8 mouse cellular contexts compared by ENCODE assay signal in genomic region chr2:101715650-101716323, GRCm38 (mm10). TPM values are rescaled to one million over a fixed set of nuclear protein-coding genes. Genes with fewer than 3 reads are reported as not detected.
DNase-seq lines count a peak whose midpoint lies in the region; ATAC-seq lines count a peak whose summit lies in the region.

No protein-coding gene starts in this region.

- H3K4me3 ChIP-seq in embryonic facial prominence, embryonic 12.5 days, result no peak overlapping the region
- no peak overlapping the region for H3K4me3 ChIP-seq in stomach, embryonic 16.5 days (replicated peaks; ENCODE audit: low read length)

- H3K27ac ChIP-seq in embryonic facial prominence, embryonic 12.5 days, result no peak overlapping the region
- no peak overlapping the region for H3K27ac ChIP-seq in stomach, embryonic 16.5 days (ENCODE audit: low read length)

- H3K4me1 ChIP-seq in embryonic facial prominence, embryonic 12.5 days, result no peaks in the 10 kb centered on the region
- H3K4me1 ChIP-seq in stomach, embryonic 16.5 days (ENCODE audit: control insufficient read depth, insufficient read depth, low read length), result no peaks in the 10 kb centered on the region

- DNase-seq in gastrocnemius, adult 18-20 months (ENCODE audit: low spot score), result peak; percentile 44
- no peak for DNase-seq in gastrocnemius, postnatal 25 days
- DNase-seq in ovary, postnatal 36 days (ENCODE audit: low spot score), result peak; percentile 20
- DNase-seq in ovary, postnatal 10 days (ENCODE audit: low spot score), result no peak
- DNase-seq in lung, postnatal 14 days, result peak; percentile 83
- DNase-seq in right cerebral cortex, adult 2 months (ENCODE audit: low spot score in 2 of 2), result no peak

- ATAC-seq in embryonic facial prominence, embryonic 12.5 days (ENCODE audit: insufficient number of reproducible peaks, insufficient read depth, low FRiP score, low TSS enrichment), result 0 out of 2 replicates have a peak, but pooled peaks have one; percentile 28
- peak; percentile 53; the same call in 1 of the 2 replicates for ATAC-seq in stomach, embryonic 16.5 days (ENCODE audit: insufficient read depth, low FRiP score)

- H3K9me3 ChIP-seq in embryonic facial prominence, embryonic 12.5 days, result no peaks in the 10 kb centered on the region
- no peaks in the 10 kb centered on the region for H3K9me3 ChIP-seq in stomach, embryonic 16.5 days (replicated peaks; ENCODE audit: control insufficient read depth, low read length)

- WGBS in embryonic facial prominence, embryonic 12.5 days, result 78% methylated on average over 8 of the region's 8 CpGs
- 63% methylated on average over 8 of the region's 8 CpGs for WGBS in stomach, embryonic 16.5 days

- no peaks in the 10 kb centered on the region for H3K27me3 ChIP-seq in embryonic facial prominence, embryonic 12.5 days
- H3K27me3 ChIP-seq in stomach, embryonic 16.5 days (ENCODE audit: control insufficient read depth, insufficient read depth, low read length), result no peaks in the 10 kb centered on the region

- peaks cover 14% of the 10 kb centered on the region for H3K36me3 ChIP-seq in embryonic facial prominence, embryonic 12.5 days
- H3K36me3 ChIP-seq in stomach, embryonic 16.5 days (ENCODE audit: control insufficient read depth, insufficient read depth, low read length), result no peaks in the 10 kb centered on the region

- H3K9ac ChIP-seq in embryonic facial prominence, embryonic 12.5 days, result no peak overlapping the region
- no peak overlapping the region for H3K9ac ChIP-seq in stomach, embryonic 16.5 days (ENCODE audit: low read length)

- H3K4me2 ChIP-seq in embryonic facial prominence, embryonic 12.5 days (replicated peaks), result no peak overlapping the region
- H3K4me2 ChIP-seq in stomach, embryonic 16.5 days (ENCODE audit: low read depth, low read length), result no peak overlapping the region

RNA-seq across cellular contexts. Expression of gene Traf6, which starts 37.6 kb away (rescaled TPM):
- total RNA-seq in gastrocnemius, adult 18-20 months (2021), result 10 to 100 TPM; 10.2 to 11.4 TPM
- total RNA-seq in gastrocnemius, postnatal 25 days (2021), result 1 to 10 TPM; 7.8 to 8.6 TPM
- polyA plus RNA-seq in embryonic facial prominence, embryonic 12.5 days (2016; fragmentation: Nextera tagmentation; extraction: Ambion mirVana), result 10.4 and 11.4 TPM in 2 replicates
- 9.1 and 9.5 TPM in 2 replicates for polyA plus RNA-seq in stomach, embryonic 16.5 days (2015; fragmentation: Nextera tagmentation; extraction: Ambion mirVana)

Comparison
In these comparisons a context has a peak if more than half of its experiments do, and no peak if none do; other contexts are left out.
1. DNase-seq: peak in gastrocnemius, adult 18-20 months (single experiment), ovary, postnatal 36 days (single experiment) and lung, postnatal 14 days (single experiment); none in gastrocnemius, postnatal 25 days (single experiment), ovary, postnatal 10 days (single experiment) and right cerebral cortex, adult 2 months (0 of 2).